Mouse (Mus musculus) ZHBTc4 (cell line): ENCODE results near the gene Prkcg.
"Not testable (repeated sequence)": the region's sequence is repeated elsewhere in the genome, so short reads cannot be mapped to it uniquely, and the experiment has no call there.

Experiments
- DNase-seq: peaks from one replicate; pipeline ENCODE4 v3.0.0-alpha.2; 2011; ENCODE audit warnings: low read depth, low spot score

Prkcg gene

GRCm38 (mm10) chr7:3290257-3291033 lies 1.5 kb downstream of the Prkcg start:
- DNase-seq = peak; percentile 97

DNA sequence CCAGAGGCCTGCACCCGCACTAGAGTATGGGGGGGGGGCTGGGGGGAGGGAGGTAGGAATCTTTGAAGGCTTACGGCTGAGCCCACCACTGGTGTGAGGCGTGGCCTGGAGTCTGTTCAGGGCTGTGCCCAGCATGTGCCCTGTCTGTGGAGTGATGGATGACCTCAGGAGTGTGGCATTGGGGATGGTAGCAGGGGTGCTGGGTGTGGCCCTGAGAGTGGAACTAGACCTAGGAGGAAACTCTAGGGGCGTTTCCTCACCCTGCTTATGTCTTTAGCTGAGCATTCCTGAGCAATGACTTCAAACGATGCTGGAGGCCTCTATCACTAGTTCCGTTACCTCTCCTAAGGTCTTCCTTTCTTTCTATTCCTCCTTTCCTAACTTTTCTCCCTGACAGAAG lies 2.2 kb downstream of the Prkcg start:
- DNase-seq = peak; percentile 71

DNA sequence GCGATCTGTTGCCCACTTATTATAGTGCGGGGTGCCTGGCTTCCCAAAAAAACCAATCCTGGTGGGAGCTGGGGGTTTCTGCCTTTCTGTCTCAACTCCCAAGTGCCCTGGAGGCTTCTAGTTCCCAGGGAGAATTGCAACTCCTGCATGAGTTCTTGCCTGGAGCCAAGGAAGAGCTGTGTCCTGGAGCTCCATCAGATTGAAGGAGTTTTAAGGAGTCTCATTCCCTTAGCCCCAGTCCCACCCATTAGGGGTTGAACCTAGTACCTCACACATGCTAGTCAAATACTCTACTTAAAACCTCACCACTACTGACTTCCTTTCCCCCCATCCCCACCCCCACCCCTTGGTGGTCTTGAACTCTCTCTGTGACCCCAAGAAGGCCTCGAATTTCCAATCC lies 2.8 kb downstream of the Prkcg start:
- DNase-seq = no peak

- not testable (repeated sequence) for DNase-seq
These were observed 3.3 kb downstream of the Prkcg start for GRCm38 (mm10) chr7:3292271-3292670.

- peak; percentile 98 for DNase-seq
These were observed 3.8 kb downstream of the Prkcg start for GRCm38 (mm10) chr7:3292791-3293190.

GRCm38 (mm10) chr7:3294794-3295193 lies 5.8 kb downstream of the Prkcg start:
- DNase-seq = no peak

GRCm38 (mm10) chr7:3295321-3296110 lies 6.5 kb downstream of the Prkcg start:
- no peak for DNase-seq

GRCm38 (mm10) chr7:3296711-3297110 lies 7.7 kb downstream of the Prkcg start:
- no peak for DNase-seq

- peak; percentile 93 for DNase-seq
These were observed 11.1 kb downstream of the Prkcg start for GRCm38 (mm10) chr7:3299941-3300617.

DNA sequence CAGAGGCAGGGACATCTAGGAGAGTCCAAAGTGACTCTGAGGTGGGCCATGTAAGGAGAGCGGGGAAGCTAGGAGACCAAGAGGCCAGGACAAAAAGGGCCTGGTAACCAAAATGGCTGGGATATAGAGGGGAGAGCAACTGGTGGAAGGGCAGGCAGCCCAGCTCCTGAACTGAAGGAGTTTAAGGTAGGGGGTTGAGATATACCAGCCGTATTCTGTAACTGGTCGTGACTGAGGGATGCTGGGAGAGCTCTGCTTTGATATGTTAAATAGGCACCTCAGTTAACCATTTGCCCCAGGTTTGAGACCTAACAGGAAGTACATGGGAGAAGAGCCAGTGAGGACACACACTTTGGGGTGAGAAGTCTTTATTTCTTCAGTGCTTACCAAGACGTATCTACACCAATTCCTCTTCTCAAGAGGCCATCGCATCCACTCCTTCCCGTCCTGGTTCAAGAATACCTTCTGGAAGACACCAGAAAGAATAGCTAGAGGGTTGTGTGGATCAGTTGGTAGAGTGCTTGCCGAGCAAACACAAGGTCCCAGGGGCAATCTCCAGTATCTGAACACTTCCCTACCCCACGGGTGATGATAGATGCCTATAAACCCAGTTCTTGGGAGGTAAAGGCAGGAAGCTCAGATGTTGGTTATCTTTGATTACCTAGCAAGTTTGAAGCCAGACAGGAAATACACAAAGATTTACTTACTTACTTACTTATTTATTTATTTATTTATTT lies 12.1 kb downstream of the Prkcg start:
- peak; percentile 64 for DNase-seq

DNA sequence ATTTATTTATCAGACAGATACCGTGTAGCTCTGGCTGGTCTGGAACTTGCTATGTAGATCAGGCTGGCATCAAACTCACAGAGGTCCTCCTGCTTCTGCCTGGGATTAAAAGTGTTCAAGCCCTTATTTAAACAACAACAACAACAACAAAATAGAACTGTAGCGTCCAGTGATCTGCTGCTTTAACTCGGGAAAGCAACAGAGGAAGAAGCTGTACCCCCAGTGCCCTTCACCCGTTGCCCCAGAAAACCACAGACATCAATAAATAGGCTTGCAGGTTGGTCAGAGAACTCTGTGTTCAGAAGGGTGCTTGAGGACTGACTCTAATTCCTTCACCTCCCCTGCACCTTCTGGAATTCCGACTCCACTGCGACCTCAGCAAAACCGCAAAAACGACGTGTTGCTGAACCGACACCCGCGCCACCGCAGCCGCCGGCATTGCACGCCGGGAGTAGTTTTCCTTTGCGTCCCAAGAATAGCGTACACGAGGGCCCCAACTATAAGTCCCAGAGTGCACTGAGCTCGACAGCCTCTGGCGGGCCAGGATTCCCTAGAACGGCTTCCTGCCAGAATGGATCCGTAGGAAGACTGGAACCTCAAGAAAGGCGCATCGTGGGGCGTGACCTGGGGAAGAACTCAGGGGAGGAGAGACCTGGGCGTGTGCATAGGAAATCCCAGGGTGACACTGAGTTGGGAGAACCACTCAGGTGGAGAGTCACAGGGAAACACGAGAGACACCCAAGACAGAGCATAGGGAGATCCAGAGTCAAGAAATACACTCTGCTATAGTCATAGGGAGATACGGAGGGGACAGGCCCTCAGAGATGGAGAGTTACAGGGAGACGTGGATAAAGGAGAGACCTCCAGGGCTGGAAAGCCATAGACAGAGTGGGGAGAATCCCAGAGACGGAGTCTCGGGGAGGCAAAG lies 12.9 kb downstream of the Prkcg start:
- DNase-seq = peak; percentile 68

DNA sequence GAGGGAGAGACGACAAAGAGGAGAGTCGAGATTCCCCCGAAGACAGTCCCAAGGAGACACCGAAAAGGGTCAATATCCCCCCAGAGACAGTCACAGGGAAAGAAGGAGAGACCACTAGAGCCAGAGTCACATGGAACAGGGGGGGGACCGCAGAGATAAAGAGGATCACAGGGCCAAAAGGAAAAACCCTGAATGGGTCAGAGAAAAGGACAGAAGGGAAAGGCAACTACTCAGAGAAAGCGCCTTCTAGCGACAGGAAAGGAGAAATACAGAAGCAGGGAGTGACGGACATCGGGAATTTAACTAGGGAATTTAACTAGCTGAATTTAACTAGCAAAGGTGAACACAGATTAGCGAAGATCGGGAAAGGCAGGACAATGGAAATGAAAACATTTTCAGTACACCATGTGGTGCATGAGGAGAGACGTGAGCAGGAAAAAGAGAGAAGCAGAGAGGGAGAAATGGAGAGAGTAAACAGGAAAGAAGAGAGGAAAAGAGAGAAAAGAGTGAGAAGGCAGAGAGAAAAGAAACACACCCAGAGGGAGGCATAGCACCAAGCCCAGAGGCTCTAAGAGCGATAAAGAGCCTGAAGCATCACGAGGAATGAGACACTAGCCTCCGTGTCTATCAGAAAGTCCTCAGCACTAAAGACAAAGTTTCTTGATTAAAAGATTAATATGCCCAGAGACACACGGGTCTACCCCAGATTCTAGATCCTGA lies 13.7 kb downstream of the Prkcg start:
- peak; percentile 78 for DNase-seq

DNA sequence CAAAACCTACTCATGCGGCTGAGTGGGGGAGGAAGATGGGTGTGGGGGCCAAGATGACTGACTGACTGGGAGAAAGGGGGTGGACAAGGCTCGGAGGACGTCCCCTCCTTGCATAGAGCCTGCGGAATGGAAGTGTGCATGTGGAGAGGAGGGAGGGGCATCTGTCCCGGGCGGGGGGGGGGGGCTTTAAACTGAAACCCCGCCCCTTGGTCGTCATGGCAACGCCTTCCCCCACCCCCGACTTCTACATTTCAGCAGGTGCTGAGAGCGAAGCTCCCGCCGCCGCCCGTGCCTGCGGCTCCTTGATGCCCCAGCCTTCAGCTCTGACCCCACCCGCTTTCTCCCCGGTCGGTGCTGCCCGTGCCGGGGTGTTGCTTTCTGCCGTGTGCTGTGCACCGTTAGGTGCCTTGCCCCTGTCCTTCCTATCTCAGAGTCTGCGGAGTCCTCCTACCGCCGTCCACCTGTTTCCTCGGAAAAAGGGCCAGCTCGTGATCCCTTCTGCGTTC lies 14.3 kb downstream of the Prkcg start:
- peak; percentile 92 for DNase-seq

GRCm38 (mm10) chr7:3303789-3304188 lies 14.8 kb downstream of the Prkcg start:
- no peak for DNase-seq

- DNase-seq = no peak
These were observed 15.3 kb downstream of the Prkcg start for GRCm38 (mm10) chr7:3304298-3304697.

DNA sequence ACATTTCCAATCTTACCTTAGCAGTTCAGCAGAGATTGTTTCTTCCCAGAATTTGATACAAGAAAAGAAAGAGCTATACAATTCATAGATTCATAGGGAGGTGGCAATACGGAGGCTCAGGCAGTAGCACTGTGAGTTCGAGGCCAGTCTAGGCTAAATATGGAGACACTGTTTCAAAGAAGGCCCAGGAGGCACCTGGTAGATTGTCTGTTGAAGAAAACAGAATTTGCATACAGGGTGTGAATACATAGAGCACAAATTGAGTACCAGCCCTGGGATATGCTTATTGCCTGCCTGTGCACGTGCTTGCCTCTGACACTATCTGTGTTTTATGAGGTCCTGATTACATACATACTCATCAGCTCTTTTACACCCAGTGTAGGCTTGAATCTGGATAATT lies 17.4 kb downstream of the Prkcg start:
- no peak for DNase-seq

GRCm38 (mm10) chr7:3308646-3309045 lies 19.7 kb downstream of the Prkcg start:
- no peak for DNase-seq

GRCm38 (mm10) chr7:3310233-3310632 lies 21.3 kb downstream of the Prkcg start:
- DNase-seq = peak; percentile 55

DNA sequence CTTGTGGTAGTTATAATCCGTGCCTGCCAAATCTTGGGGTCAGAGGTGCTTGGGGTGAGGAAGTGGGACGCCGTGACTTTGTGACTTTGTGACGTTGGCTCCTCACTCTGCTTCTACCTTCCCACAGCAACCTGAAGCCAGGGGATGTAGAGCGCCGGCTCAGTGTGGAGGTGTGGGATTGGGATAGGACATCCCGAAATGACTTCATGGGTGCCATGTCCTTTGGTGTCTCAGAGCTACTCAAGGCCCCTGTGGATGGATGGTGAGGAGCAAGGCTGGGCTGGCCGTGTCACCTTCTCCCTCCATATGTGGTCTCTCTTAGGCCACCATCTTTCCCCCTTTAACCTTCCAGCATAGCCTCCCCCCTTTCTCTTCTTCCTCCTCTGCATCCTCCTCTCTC lies 24.6 kb downstream of the Prkcg start:
- no peak for DNase-seq

- no peak for DNase-seq
These were observed 25.1 kb downstream of the Prkcg start for GRCm38 (mm10) chr7:3314121-3314520.
